Mouse (Mus musculus): Measurements from ENCODE around the gene 1700021F05Rik. TPM values are rescaled to one million over a fixed set of nuclear protein-coding genes. Genes with fewer than 3 reads are reported as not detected.
A peak's percentile ranks its signal among the peaks of the same experiment; 100 is the strongest.
"Not testable (repeated sequence)": the region's sequence is repeated elsewhere in the genome, so short reads cannot be mapped to it uniquely, and the experiment has no call there.

The 1700021F05Rik gene
- polyA plus RNA-seq, 1 experiment from 2014 or later: 61.6 TPM

- 10% methylated on average over 12 of the region's 12 CpGs for WGBS
- peak overlapping the region; percentile 80; the same call in 1 of the 2 replicates for H3K27ac ChIP-seq (replicated peaks)
- H3K9ac ChIP-seq: peak overlapping the region; percentile 83
- no peaks in the 10 kb centered on the region for H3K9me3 ChIP-seq (replicated peaks)
- H3K4me1 ChIP-seq: peaks cover 11% of the 10 kb centered on the region
- H3K27me3 ChIP-seq: no peaks in the 10 kb centered on the region
- peak overlapping the region; percentile 93 for H3K4me3 ChIP-seq (replicated peaks)
- no peak for ATAC-seq (ENCODE audit: insufficient number of reproducible peaks, low FRiP score, low TSS enrichment, low read depth)
- H3K36me3 ChIP-seq: peaks cover 7% of the 10 kb centered on the region; the same call in 1 of the 2 replicates
- H3K4me2 ChIP-seq (replicated peaks): peak overlapping the region; percentile 56
Observed at GRCm38 (mm10) chr10:43539746-43540310, 966 bp downstream of the 1700021F05Rik start.

GRCm38 (mm10) chr10:43538831-43539230, 2.0 kb downstream of the 1700021F05Rik start:
- H3K27me3 ChIP-seq: no peaks in the 10 kb centered on the region
- no peaks in the 10 kb centered on the region for H3K9me3 ChIP-seq (replicated peaks)
- peaks cover 11% of the 10 kb centered on the region for H3K4me1 ChIP-seq
- no peak overlapping the region for H3K4me3 ChIP-seq (replicated peaks)
- peaks cover 10% of the 10 kb centered on the region; the same call in 1 of the 2 replicates for H3K36me3 ChIP-seq
- 86% methylated on average over 5 of the region's 5 CpGs for WGBS
- no peak overlapping the region for H3K9ac ChIP-seq
- H3K4me2 ChIP-seq (replicated peaks): no peak overlapping the region
- H3K27ac ChIP-seq (replicated peaks): no peak overlapping the region
- ATAC-seq (ENCODE audit: insufficient number of reproducible peaks, low FRiP score, low TSS enrichment, low read depth): no peak

GRCm38 (mm10) chr10:43537652-43538051, 3.1 kb downstream of the 1700021F05Rik start:
- Histone ChIP-seq H3K27me3 (no peaks in the 10 kb centered on the region), H3K9me3 (replicated peaks) (no peaks in the 10 kb centered on the region), H3K4me3 (replicated peaks) (no peak overlapping the region), H3K9ac (no peak overlapping the region), H3K36me3 (peaks cover 16% of the 10 kb centered on the region), H3K4me2 (replicated peaks) (no peak overlapping the region), H3K27ac (replicated peaks) (no peak overlapping the region), H3K4me1 (peaks cover 11% of the 10 kb centered on the region)
- ATAC-seq (ENCODE audit: insufficient number of reproducible peaks, low FRiP score, low TSS enrichment, low read depth): no peak
- WGBS: 92% methylated on average over 7 of the region's 7 CpGs

GRCm38 (mm10) chr10:43534382-43534781, 6.4 kb downstream of the 1700021F05Rik start:
- no peak overlapping the region for H3K9ac ChIP-seq
- H3K36me3 ChIP-seq: peaks cover 44% of the 10 kb centered on the region
- no peak overlapping the region for H3K4me3 ChIP-seq (replicated peaks)
- no peak overlapping the region for H3K4me2 ChIP-seq (replicated peaks)
- no peaks in the 10 kb centered on the region for H3K27me3 ChIP-seq
- peaks cover 3% of the 10 kb centered on the region for H3K4me1 ChIP-seq
- no peak overlapping the region for H3K27ac ChIP-seq (replicated peaks)
- WGBS: 78% methylated on average over 1 of the region's 1 CpGs
- ATAC-seq (ENCODE audit: insufficient number of reproducible peaks, low FRiP score, low TSS enrichment, low read depth): no peak
- H3K9me3 ChIP-seq (replicated peaks): no peaks in the 10 kb centered on the region

GRCm38 (mm10) chr10:43527283-43528269, 13.2 kb downstream of the 1700021F05Rik start:
- ATAC-seq (ENCODE audit: insufficient number of reproducible peaks, low FRiP score, low TSS enrichment, low read depth): peak; percentile 35; the same call in 1 of the 2 replicates
- H3K9me3 ChIP-seq (replicated peaks): no peaks in the 10 kb centered on the region
- H3K4me1 ChIP-seq: peaks cover 11% of the 10 kb centered on the region; the same call in 1 of the 2 replicates
- WGBS: 37% methylated on average over 15 of the region's 15 CpGs
- H3K4me2 ChIP-seq (replicated peaks): no peak overlapping the region
- H3K27ac ChIP-seq (replicated peaks): peak overlapping the region; percentile 8
- no peaks in the 10 kb centered on the region for H3K27me3 ChIP-seq
- no peak overlapping the region for H3K9ac ChIP-seq
- H3K4me3 ChIP-seq (replicated peaks): no peak overlapping the region
- H3K36me3 ChIP-seq: peaks cover 57% of the 10 kb centered on the region

- H3K27ac ChIP-seq (replicated peaks); H3K4me3 ChIP-seq (replicated peaks); H3K9me3 ChIP-seq (replicated peaks); H3K9ac ChIP-seq; H3K27me3 ChIP-seq; ATAC-seq (ENCODE audit: insufficient number of reproducible peaks, low FRiP score, low TSS enrichment, low read depth); H3K4me2 ChIP-seq (replicated peaks): not testable (repeated sequence)
- Histone ChIP-seq H3K4me1 (peaks cover 11% of the 10 kb centered on the region; the same call in 1 of the 2 replicates), H3K36me3 (peaks cover 28% of the 10 kb centered on the region)
- WGBS: 91% methylated on average over 10 of the region's 10 CpGs
Observed at GRCm38 (mm10) chr10:43523931-43524330, 16.9 kb downstream of the 1700021F05Rik start, which contains the start of gene Gm9803. Gm9803 (plus strand) TSS chr10:43524084.

- H3K9ac ChIP-seq: no peak overlapping the region
- no peak overlapping the region for H3K4me3 ChIP-seq (replicated peaks)
- H3K27ac ChIP-seq (replicated peaks): no peak overlapping the region
- no peaks in the 10 kb centered on the region for H3K9me3 ChIP-seq (replicated peaks)
- H3K4me1 ChIP-seq: peaks cover 9% of the 10 kb centered on the region
- WGBS: 91% methylated on average over 2 of the region's 2 CpGs
- no peak for ATAC-seq (ENCODE audit: insufficient number of reproducible peaks, low FRiP score, low TSS enrichment, low read depth)
- H3K27me3 ChIP-seq: no peaks in the 10 kb centered on the region
- H3K4me2 ChIP-seq (replicated peaks): no peak overlapping the region
- H3K36me3 ChIP-seq: peaks cover 4% of the 10 kb centered on the region
Observed at GRCm38 (mm10) chr10:43519977-43520376, 20.8 kb downstream of the 1700021F05Rik start.

GRCm38 (mm10) chr10:43518368-43518767, 22.4 kb downstream of the 1700021F05Rik start:
- peaks cover 7% of the 10 kb centered on the region; the same call in 1 of the 2 replicates for H3K36me3 ChIP-seq
- no peak for ATAC-seq (ENCODE audit: insufficient number of reproducible peaks, low FRiP score, low TSS enrichment, low read depth)
- H3K4me3 ChIP-seq (replicated peaks): no peak overlapping the region
- no peak overlapping the region for H3K4me2 ChIP-seq (replicated peaks)
- WGBS: 66% methylated on average over 13 of the region's 13 CpGs
- no peaks in the 10 kb centered on the region for H3K9me3 ChIP-seq (replicated peaks)
- no peaks in the 10 kb centered on the region for H3K27me3 ChIP-seq
- H3K27ac ChIP-seq (replicated peaks): no peak overlapping the region
- no peak overlapping the region for H3K9ac ChIP-seq
- peaks cover 9% of the 10 kb centered on the region for H3K4me1 ChIP-seq

GRCm38 (mm10) chr10:43517836-43518235, 23.0 kb downstream of the 1700021F05Rik start:
- Histone ChIP-seq H3K4me1 (peaks cover 9% of the 10 kb centered on the region), H3K9ac (no peak overlapping the region), H3K27me3 (no peaks in the 10 kb centered on the region), H3K4me2 (replicated peaks) (no peak overlapping the region), H3K27ac (replicated peaks) (no peak overlapping the region; the same call in 1 of the 2 replicates), H3K36me3 (peaks cover 12% of the 10 kb centered on the region; the same call in 1 of the 2 replicates), H3K9me3 (replicated peaks) (no peaks in the 10 kb centered on the region), H3K4me3 (replicated peaks) (no peak overlapping the region)
- 53% methylated on average over 4 of the region's 4 CpGs for WGBS
- 0 out of 2 replicates have a peak, but pooled peaks have one; percentile 34 for ATAC-seq (ENCODE audit: insufficient number of reproducible peaks, low FRiP score, low TSS enrichment, low read depth)

GRCm38 (mm10) chr10:43516992-43517660, 23.7 kb downstream of the 1700021F05Rik start:
- H3K36me3 ChIP-seq: peaks cover 16% of the 10 kb centered on the region
- H3K4me1 ChIP-seq: peaks cover 9% of the 10 kb centered on the region
- H3K27ac ChIP-seq (replicated peaks): no peak overlapping the region; the same call in 1 of the 2 replicates
- 65% methylated on average over 6 of the region's 6 CpGs for WGBS
- H3K4me2 ChIP-seq (replicated peaks): no peak overlapping the region
- no peak for ATAC-seq (ENCODE audit: insufficient number of reproducible peaks, low FRiP score, low TSS enrichment, low read depth)
- H3K27me3 ChIP-seq: no peaks in the 10 kb centered on the region
- H3K4me3 ChIP-seq (replicated peaks): no peak overlapping the region
- no peak overlapping the region for H3K9ac ChIP-seq
- no peaks in the 10 kb centered on the region for H3K9me3 ChIP-seq (replicated peaks)

GRCm38 (mm10) chr10:43512976-43513375, 27.8 kb downstream of the 1700021F05Rik start:
- H3K4me2 ChIP-seq (replicated peaks): no peak overlapping the region
- WGBS: 92% methylated on average over 10 of the region's 10 CpGs
- H3K27me3 ChIP-seq: no peaks in the 10 kb centered on the region
- H3K4me1 ChIP-seq: peaks cover 9% of the 10 kb centered on the region
- no peak overlapping the region for H3K9ac ChIP-seq
- H3K36me3 ChIP-seq: peaks cover 49% of the 10 kb centered on the region
- no peaks in the 10 kb centered on the region for H3K9me3 ChIP-seq (replicated peaks)
- no peak for ATAC-seq (ENCODE audit: insufficient number of reproducible peaks, low FRiP score, low TSS enrichment, low read depth)
- H3K4me3 ChIP-seq (replicated peaks): no peak overlapping the region
- H3K27ac ChIP-seq (replicated peaks): no peak overlapping the region

All from embryonic facial prominence, embryonic 15.5 days (tissue).